Mouse (Mus musculus) C2C12 (cell line): ENCODE data around the gene Pnpla2. TPM values are rescaled to one million over a fixed set of nuclear protein-coding genes. Genes with fewer than 3 reads are reported as not detected.

Source experiments
- H3K27me3 ChIP-seq: one replicate; pipeline ENCODE4 v1.6.1; 2011; ENCODE audit not compliant: control insufficient read depth, insufficient read depth, insufficient read length
- H3K36me3 ChIP-seq: one replicate; pipeline ENCODE4 v1.6.1; 2011; ENCODE audit not compliant: control insufficient read depth, insufficient read depth
- H3K4me3 ChIP-seq: one replicate; pipeline ENCODE4 v1.5.1; 2011; ENCODE audit warnings: mild to moderate bottlenecking, control low read depth; ENCODE audit not compliant: poor library complexity, insufficient read depth, severe bottlenecking
- H3K79me2 ChIP-seq: one replicate; pipeline ENCODE4 v1.6.1; 2011; ENCODE audit not compliant: control insufficient read depth, insufficient read depth
- H3K79me3 ChIP-seq: one replicate; pipeline ENCODE4 v1.6.1; 2011; ENCODE audit warnings: low read depth, control low read depth
- H3ac ChIP-seq: one replicate; pipeline ENCODE3; 2011; ENCODE audit warnings: low read depth; ENCODE audit not compliant: control insufficient read depth, insufficient read length
- CEBPB ChIP-seq: IDR thresholded peaks from one replicate; pipeline ENCODE4 v1.6.1; 2011; ENCODE audit warnings: low read depth, mild to moderate bottlenecking, control low read depth, moderate library complexity
- CTCF ChIP-seq: IDR thresholded peaks from one replicate; pipeline ENCODE4 v1.5.1; 2011; ENCODE audit not compliant: control insufficient read depth, insufficient read depth, insufficient read length
- FOSL1 ChIP-seq: IDR thresholded peaks from one replicate; pipeline ENCODE4 v1.8.0; 2011; ENCODE audit warnings: mild to moderate bottlenecking, low read length; ENCODE audit not compliant: poor library complexity, insufficient read depth, severe bottlenecking
- MAX ChIP-seq: IDR thresholded peaks from one replicate; pipeline ENCODE4 v1.6.1; 2011; ENCODE audit warnings: mild to moderate bottlenecking, control low read depth
- MYOD1 ChIP-seq: IDR thresholded peaks from one replicate; pipeline ENCODE4 v1.6.1; 2011; ENCODE audit warnings: low read depth; ENCODE audit not compliant: control insufficient read depth, insufficient read length
- MYOG ChIP-seq: IDR thresholded peaks from one replicate; pipeline ENCODE4 v1.6.1; 2011; ENCODE audit not compliant: control insufficient read depth, insufficient read length; ENCODE audit errors: extremely low read depth
- USF1 ChIP-seq: IDR thresholded peaks from one replicate; pipeline ENCODE4 v1.6.1; 2011; ENCODE audit warnings: low read depth, mild to moderate bottlenecking, control low read depth, moderate library complexity
- polyA plus RNA-seq: library from polyadenylated mRNA; unstranded; fragments of >200 nt; fragmentation: generic; extraction: Trizol; gene quantifications from one replicate; pipeline ENCODE4 v1.2.1, GENCODE M21; 2012; ENCODE audit warnings: missing spikeins

Gene Pnpla2
- polyA plus RNA-seq, 1 experiment, result 32.8 TPM

GRCm38 (mm10) chr7:141471236-141471635 is 16.2 kb downstream of the Pnpla2 start:
- TF ChIP-seq MAX (no peak), CEBPB (no peak), CTCF (no peak), USF1 (no peak), MYOG (no peak), FOSL1 (no peak)
- peaks cover 44% of the 10 kb centered on the region for H3K79me3 ChIP-seq
- H3K79me2 ChIP-seq, result peaks cover 93% of the 10 kb centered on the region
- no peak overlapping the region for H3ac ChIP-seq
- no peaks in the 10 kb centered on the region for H3K27me3 ChIP-seq
- H3K4me3 ChIP-seq, result no peak overlapping the region
- peaks cover 33% of the 10 kb centered on the region for H3K36me3 ChIP-seq

DNA sequence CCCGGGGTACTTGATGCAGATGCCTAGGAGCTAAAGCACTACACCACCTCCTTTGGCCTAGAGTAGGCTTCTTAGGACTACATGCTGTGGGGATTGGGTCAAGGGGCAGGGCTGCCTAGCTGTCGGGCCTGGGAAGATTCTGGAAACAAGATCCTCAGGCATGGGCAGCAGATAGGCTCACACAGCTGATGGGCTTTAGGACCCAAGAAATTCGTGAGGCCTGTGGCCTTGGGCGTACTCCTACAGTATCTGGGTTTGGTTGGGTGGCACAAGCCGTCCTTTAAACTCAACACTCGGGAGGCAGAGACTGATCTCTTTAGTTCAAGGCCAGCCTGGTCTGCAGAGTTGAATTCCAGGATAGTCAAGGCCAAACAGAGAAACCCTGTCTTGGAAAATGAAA is 17.2 kb downstream of the Pnpla2 start:
- peaks cover 48% of the 10 kb centered on the region for H3K79me3 ChIP-seq
- peaks cover 92% of the 10 kb centered on the region for H3K79me2 ChIP-seq
- no peak overlapping the region for H3ac ChIP-seq
- H3K4me3 ChIP-seq, result no peak overlapping the region
- H3K36me3 ChIP-seq, result peaks cover 33% of the 10 kb centered on the region
- TF ChIP-seq MYOG, result no peak
- no peak for TF ChIP-seq USF1
- no peak for TF ChIP-seq CEBPB
- no peak for TF ChIP-seq CTCF
- no peak for TF ChIP-seq FOSL1
- no peak for TF ChIP-seq MAX
- no peak for TF ChIP-seq MYOD1
- no peaks in the 10 kb centered on the region for H3K27me3 ChIP-seq

GRCm38 (mm10) chr7:141472763-141473162 is 17.8 kb downstream of the Pnpla2 start:
- Histone ChIP-seq H3K79me3 (peaks cover 52% of the 10 kb centered on the region), H3K79me2 (peaks cover 92% of the 10 kb centered on the region), H3K27me3 (no peaks in the 10 kb centered on the region), H3K36me3 (peaks cover 33% of the 10 kb centered on the region), H3K4me3 (no peak overlapping the region), H3ac (no peak overlapping the region)
- TF ChIP-seq MAX (no peak), MYOG (no peak), CEBPB (no peak), FOSL1 (no peak), USF1 (no peak), MYOD1 (no peak), CTCF (no peak)

DNA sequence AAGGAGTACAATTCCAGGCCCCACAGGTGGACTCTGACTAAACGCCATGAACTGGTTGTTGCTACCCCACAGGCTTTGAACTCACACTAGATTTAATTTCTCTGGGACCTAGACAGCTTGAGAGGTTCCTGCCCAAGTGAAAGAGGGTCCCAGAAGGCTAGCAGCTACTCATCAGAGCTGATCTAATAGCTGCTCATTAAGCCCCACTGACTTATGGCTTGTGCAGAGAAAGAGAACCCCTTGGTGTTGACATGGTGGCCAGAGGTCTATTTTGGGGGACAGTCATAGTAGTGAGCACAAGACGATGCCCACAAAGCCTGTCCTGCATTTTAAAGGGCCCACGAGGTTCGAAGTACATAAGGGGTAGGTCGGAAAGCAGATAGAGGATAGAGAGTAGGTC is 19.2 kb downstream of the Pnpla2 start:
- TF ChIP-seq CEBPB, result no peak
- no peak for TF ChIP-seq MYOD1
- TF ChIP-seq USF1, result no peak
- no peaks in the 10 kb centered on the region for H3K27me3 ChIP-seq
- peaks cover 58% of the 10 kb centered on the region for H3K79me3 ChIP-seq
- peaks cover 94% of the 10 kb centered on the region for H3K79me2 ChIP-seq
- H3ac ChIP-seq, result peak overlapping the region; percentile 87
- peak overlapping the region; percentile 76 for H3K4me3 ChIP-seq
- peaks cover 33% of the 10 kb centered on the region for H3K36me3 ChIP-seq

DNA sequence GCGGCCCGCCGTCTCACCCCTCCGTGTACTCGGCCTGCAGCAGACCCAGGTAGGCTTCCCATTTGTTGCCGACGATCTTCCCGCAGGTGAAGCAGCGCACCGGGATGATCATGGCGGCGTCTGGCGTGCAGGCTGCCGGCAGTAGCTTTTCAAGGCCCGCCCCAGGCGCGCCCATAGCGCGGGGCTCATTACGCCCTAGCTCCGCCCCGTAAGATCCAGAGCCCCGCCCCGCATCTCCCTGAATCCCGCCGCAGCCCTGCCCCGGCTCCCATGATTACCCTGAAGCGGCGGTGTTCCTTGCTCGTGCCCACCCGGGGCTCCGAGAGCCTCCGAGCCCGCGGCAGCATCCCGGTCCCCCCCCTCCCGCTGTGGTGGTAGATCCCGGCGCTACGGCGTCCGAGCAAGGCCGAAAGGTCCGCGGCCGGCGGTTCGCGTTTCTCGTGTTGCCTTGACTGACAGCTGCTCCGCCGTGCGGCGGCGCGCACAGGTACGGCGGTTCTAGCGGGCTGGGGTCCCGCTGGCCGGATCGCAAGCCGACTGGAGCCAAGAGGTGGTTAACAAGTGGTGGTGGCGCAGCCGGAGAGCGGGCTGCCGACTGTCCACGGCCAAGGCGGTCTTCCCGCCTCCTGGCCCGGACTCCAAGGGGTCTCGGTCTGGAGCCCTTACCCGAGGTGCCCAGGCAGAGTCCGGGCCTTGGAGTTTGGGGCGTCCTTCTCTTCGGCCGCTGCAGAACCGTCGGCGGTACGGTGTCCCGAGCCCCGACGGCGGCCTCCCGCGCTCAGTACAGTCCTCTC is 20.2 kb downstream of the Pnpla2 start, which contains the start of the genes Polr2l and Tspan4:
Gene Polr2l (minus strand): TSS at position 122 of the 794 bp plus-strand sequence.
Gene Tspan4 (plus strand): TSS at position 230 of the 794 bp plus-strand sequence.
- Histone ChIP-seq H3K4me3 (peak within 1 kb of the TSS; percentile 76), H3K79me2 (peaks cover 94% of the 10 kb centered on the region), H3ac (peak within 1 kb of the TSS; percentile 87), H3K36me3 (peaks cover 27% of the 10 kb centered on the region), H3K79me3 (peaks cover 58% of the 10 kb centered on the region), H3K27me3 (no peaks in the 10 kb centered on the region)
- TF ChIP-seq CTCF, result no peak

- Histone ChIP-seq H3K27me3 (no peaks in the 10 kb centered on the region), H3K36me3 (peaks cover 21% of the 10 kb centered on the region), H3K79me2 (peaks cover 94% of the 10 kb centered on the region), H3K4me3 (peak overlapping the region; percentile 76), H3K79me3 (peaks cover 60% of the 10 kb centered on the region), H3ac (peak overlapping the region; percentile 75)
- TF ChIP-seq CTCF, result no peak
- no peak for TF ChIP-seq MAX
- no peak for TF ChIP-seq MYOG
- no peak for TF ChIP-seq MYOD1
- no peak for TF ChIP-seq CEBPB
- TF ChIP-seq FOSL1, result no peak
- TF ChIP-seq USF1, result no peak
Measured at GRCm38 (mm10) chr7:141475805-141476158, 20.8 kb downstream of the Pnpla2 start.
